In the genomic region with DNA sequence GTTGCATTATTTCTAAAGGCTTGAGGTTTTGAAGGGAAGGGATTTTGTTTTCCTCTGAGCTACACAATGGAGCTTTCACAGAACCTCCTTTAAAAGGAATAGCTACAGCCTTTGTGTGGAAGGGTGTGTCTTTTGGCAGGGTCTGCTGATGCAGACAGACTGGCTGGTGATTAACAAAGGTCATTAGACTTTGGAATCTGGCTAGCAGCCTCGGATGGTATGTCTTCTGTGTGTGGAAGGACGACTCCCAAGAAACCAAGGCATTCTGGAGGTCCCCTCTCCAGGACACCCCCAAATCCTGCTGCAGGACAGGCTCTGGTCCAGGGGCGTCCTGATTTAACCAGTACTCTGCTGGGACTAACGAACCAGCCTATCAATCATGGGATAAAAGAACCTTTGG, we compare ENCODE assay signal across 8 mouse cellular contexts.
DNase-seq lines count a peak whose midpoint lies in the region; ATAC-seq and TF ChIP-seq lines count a peak whose summit lies in the region.

No protein-coding gene starts in this region.

- H3K4me1 ChIP-seq in testis, adult 2 months (ENCODE audit: control insufficient read depth, insufficient read depth, low read length): peaks cover 2% of the 10 kb centered on the region
- H3K4me1 ChIP-seq in kidney, adult 2 months (ENCODE audit: control insufficient read depth, insufficient read depth, low read length): peaks cover 26% of the 10 kb centered on the region
- peaks cover 41% of the 10 kb centered on the region for H3K4me1 ChIP-seq in lung, embryonic 15.5 days
- H3K4me1 ChIP-seq in stomach, embryonic 16.5 days (ENCODE audit: control insufficient read depth, insufficient read depth, low read length): peaks cover 49% of the 10 kb centered on the region

- H3K4me2 ChIP-seq in lung, embryonic 15.5 days: peak overlapping the region; percentile 31
- peak overlapping the region; percentile 42 for H3K4me2 ChIP-seq in stomach, embryonic 16.5 days (ENCODE audit: low read depth, low read length)

- H3K27ac ChIP-seq in testis, adult 2 months (ENCODE audit: control insufficient read depth, insufficient read depth, low read depth, low read length): peak overlapping the region; percentile 59; the same call in 1 of the 2 replicates
- H3K27ac ChIP-seq in kidney, adult 2 months (ENCODE audit: insufficient read depth, low read depth, low read length): peak overlapping the region; percentile 92
- H3K27ac ChIP-seq in lung, embryonic 15.5 days: peak overlapping the region; percentile 75
- H3K27ac ChIP-seq in stomach, embryonic 16.5 days (ENCODE audit: low read length): peak overlapping the region; percentile 43

- no peak for TF ChIP-seq CTCF in testis, adult 2 months (IDR thresholded peaks at IDR 0.05; ENCODE audit: control insufficient read depth, insufficient read depth, insufficient replicate concordance, low read depth, low read length)
- TF ChIP-seq CTCF in kidney, adult 2 months (conservative IDR thresholded peaks at IDR 0.05; ENCODE audit: insufficient read depth, insufficient read length, low read depth, low read length): no peak

- H3K9ac ChIP-seq in lung, embryonic 15.5 days: no peak overlapping the region
- H3K9ac ChIP-seq in stomach, embryonic 16.5 days (ENCODE audit: low read length): 0 out of 2 replicates have a peak overlapping the region, but pooled peaks have one; percentile 17

- 12% methylated on average over 4 of the region's 4 CpGs for WGBS in kidney, adult 2 months
- 13% methylated on average over 4 of the region's 4 CpGs for WGBS in lung, embryonic 15.5 days
- 10% methylated on average over 4 of the region's 4 CpGs for WGBS in stomach, embryonic 16.5 days

- no peaks in the 10 kb centered on the region for H3K27me3 ChIP-seq in testis, adult 2 months (ENCODE audit: control insufficient read depth, insufficient read depth, low read length)
- no peaks in the 10 kb centered on the region for H3K27me3 ChIP-seq in kidney, adult 2 months (replicated peaks; ENCODE audit: control insufficient read depth, insufficient read depth, low read length)
- H3K27me3 ChIP-seq in lung, embryonic 15.5 days: no peaks in the 10 kb centered on the region
- no peaks in the 10 kb centered on the region for H3K27me3 ChIP-seq in stomach, embryonic 16.5 days (ENCODE audit: control insufficient read depth, insufficient read depth, low read length)

- TF ChIP-seq POLR2A in testis, adult 2 months (IDR thresholded peaks at IDR 0.05; ENCODE audit: control insufficient read depth, low read depth, low read length): no peak
- TF ChIP-seq POLR2A in kidney, adult 2 months (IDR thresholded peaks at IDR 0.05; ENCODE audit: low read depth, low read length): no peak

- no peak for DNase-seq in testis, postnatal 10 days (ENCODE audit: low spot score)
- peak; percentile 62 for DNase-seq in heart, adult 18-20 months
- DNase-seq in kidney, adult 2 months: peak; percentile 93
- no peak for DNase-seq in left cerebral cortex, adult 18-20 months (ENCODE audit: low spot score in 2 of 2)
- no peak for DNase-seq in thymus, postnatal 25 days

- no peak overlapping the region for H3K4me3 ChIP-seq in testis, adult 2 months (ENCODE audit: control insufficient read depth, low read depth, low read length)
- H3K4me3 ChIP-seq in kidney, adult 2 months (ENCODE audit: insufficient read depth, low read depth, low read length): no peak overlapping the region
- no peak overlapping the region for H3K4me3 ChIP-seq in lung, embryonic 15.5 days
- H3K4me3 ChIP-seq in stomach, embryonic 16.5 days (replicated peaks; ENCODE audit: low read length): peak overlapping the region; percentile 9; the same call in 1 of the 2 replicates

- H3K9me3 ChIP-seq in lung, embryonic 15.5 days: no peaks in the 10 kb centered on the region
- no peaks in the 10 kb centered on the region for H3K9me3 ChIP-seq in stomach, embryonic 16.5 days (replicated peaks; ENCODE audit: control insufficient read depth, low read length)

- H3K36me3 ChIP-seq in testis, adult 2 months (ENCODE audit: control insufficient read depth, insufficient read depth, low read length): no peaks in the 10 kb centered on the region
- H3K36me3 ChIP-seq in kidney, adult 2 months (ENCODE audit: control insufficient read depth, insufficient read depth, low read length): no peaks in the 10 kb centered on the region
- peaks cover 28% of the 10 kb centered on the region for H3K36me3 ChIP-seq in lung, embryonic 15.5 days
- peaks cover 24% of the 10 kb centered on the region for H3K36me3 ChIP-seq in stomach, embryonic 16.5 days (ENCODE audit: control insufficient read depth, insufficient read depth, low read length)

- ATAC-seq in lung, embryonic 15.5 days (ENCODE audit: borderline replicate concordance, extremely low read depth, low FRiP score, low TSS enrichment): peak; percentile 57; the same call in 1 of the 2 replicates
- ATAC-seq in stomach, embryonic 16.5 days (ENCODE audit: insufficient read depth, low FRiP score): peak; percentile 73; the same call in 1 of the 2 replicates

Comparison
In these comparisons a context has a peak if more than half of its experiments do, and no peak if none do; other contexts are left out.
1. DNase-seq: peak in heart, adult 18-20 months (2 of 2) and kidney, adult 2 months (single experiment); none in testis, postnatal 10 days (single experiment), left cerebral cortex, adult 18-20 months (0 of 2) and thymus, postnatal 25 days (single experiment).
2. Peak in every context shown above with its lines, with median percentiles within 50 percentile points of each other: H3K27ac ChIP-seq.